Mouse (Mus musculus) C2C12 (cell line): ENCODE measurements around the gene Btc. TPM values are rescaled to one million over a fixed set of nuclear protein-coding genes. Genes with fewer than 3 reads are reported as not detected.

Source experiments
- H3K27me3 ChIP-seq: one replicate; pipeline ENCODE4 v1.6.1; 2011; ENCODE audit not compliant: control insufficient read depth, insufficient read depth, insufficient read length
- H3K36me3 ChIP-seq: one replicate; pipeline ENCODE4 v1.6.1; 2011; ENCODE audit not compliant: control insufficient read depth, insufficient read depth
- H3K4me3 ChIP-seq: one replicate; pipeline ENCODE4 v1.5.1; 2011; ENCODE audit warnings: mild to moderate bottlenecking, control low read depth; ENCODE audit not compliant: poor library complexity, insufficient read depth, severe bottlenecking
- H3K79me2 ChIP-seq: one replicate; pipeline ENCODE4 v1.6.1; 2011; ENCODE audit not compliant: control insufficient read depth, insufficient read depth
- H3K79me3 ChIP-seq: one replicate; pipeline ENCODE4 v1.6.1; 2011; ENCODE audit warnings: low read depth, control low read depth
- H3ac ChIP-seq: one replicate; pipeline ENCODE3; 2011; ENCODE audit warnings: low read depth; ENCODE audit not compliant: control insufficient read depth, insufficient read length
- CEBPB ChIP-seq: IDR thresholded peaks from one replicate; pipeline ENCODE4 v1.6.1; 2011; ENCODE audit warnings: low read depth, mild to moderate bottlenecking, control low read depth, moderate library complexity
- CTCF ChIP-seq: IDR thresholded peaks from one replicate; pipeline ENCODE4 v1.5.1; 2011; ENCODE audit not compliant: control insufficient read depth, insufficient read depth, insufficient read length
- FOSL1 ChIP-seq: IDR thresholded peaks from one replicate; pipeline ENCODE4 v1.8.0; 2011; ENCODE audit warnings: mild to moderate bottlenecking, low read length; ENCODE audit not compliant: poor library complexity, insufficient read depth, severe bottlenecking
- MAX ChIP-seq: IDR thresholded peaks from one replicate; pipeline ENCODE4 v1.6.1; 2011; ENCODE audit warnings: mild to moderate bottlenecking, control low read depth
- MYOD1 ChIP-seq: IDR thresholded peaks from one replicate; pipeline ENCODE4 v1.6.1; 2011; ENCODE audit warnings: low read depth; ENCODE audit not compliant: control insufficient read depth, insufficient read length
- MYOG ChIP-seq: IDR thresholded peaks from one replicate; pipeline ENCODE4 v1.6.1; 2011; ENCODE audit not compliant: control insufficient read depth, insufficient read length; ENCODE audit errors: extremely low read depth
- USF1 ChIP-seq: IDR thresholded peaks from one replicate; pipeline ENCODE4 v1.6.1; 2011; ENCODE audit warnings: low read depth, mild to moderate bottlenecking, control low read depth, moderate library complexity
- polyA plus RNA-seq: library from polyadenylated mRNA; unstranded; fragments of >200 nt; fragmentation: generic; extraction: Trizol; gene quantifications from one replicate; pipeline ENCODE4 v1.2.1, GENCODE M21; 2012; ENCODE audit warnings: missing spikeins

The Btc gene
- polyA plus RNA-seq, 1 experiment: 1.5 TPM

GRCm38 (mm10) chr5:91341981-91342760 is 60.6 kb downstream of the Btc start:
- TF ChIP-seq MYOD1 (peak; percentile 70), FOSL1 (no peak), MAX (no peak), CTCF (no peak), CEBPB (no peak), USF1 (no peak), MYOG (no peak)
- Histone ChIP-seq H3K79me3 (no peaks in the 10 kb centered on the region), H3K27me3 (no peaks in the 10 kb centered on the region), H3ac (no peak overlapping the region), H3K4me3 (no peak overlapping the region), H3K36me3 (no peaks in the 10 kb centered on the region), H3K79me2 (no peaks in the 10 kb centered on the region)

- no peaks in the 10 kb centered on the region for H3K36me3 ChIP-seq
- no peak for TF ChIP-seq CEBPB
- TF ChIP-seq USF1: no peak
- TF ChIP-seq MYOD1: no peak
- no peak for TF ChIP-seq FOSL1
- no peak for TF ChIP-seq MAX
- no peak for TF ChIP-seq MYOG
- TF ChIP-seq CTCF: no peak
- no peak overlapping the region for H3ac ChIP-seq
- no peaks in the 10 kb centered on the region for H3K79me3 ChIP-seq
- H3K79me2 ChIP-seq: no peaks in the 10 kb centered on the region
- no peak overlapping the region for H3K4me3 ChIP-seq
- H3K27me3 ChIP-seq: no peaks in the 10 kb centered on the region
Observed at GRCm38 (mm10) chr5:91334227-91334626, 68.6 kb downstream of the Btc start.

GRCm38 (mm10) chr5:91332079-91332865 is 70.5 kb downstream of the Btc start:
- TF ChIP-seq CEBPB: no peak
- TF ChIP-seq MAX: no peak
- TF ChIP-seq CTCF: no peak
- TF ChIP-seq MYOG: no peak
- no peak for TF ChIP-seq USF1
- TF ChIP-seq FOSL1: no peak
- TF ChIP-seq MYOD1: no peak
- H3K27me3 ChIP-seq: no peaks in the 10 kb centered on the region
- H3K36me3 ChIP-seq: no peaks in the 10 kb centered on the region
- no peak overlapping the region for H3K4me3 ChIP-seq
- H3ac ChIP-seq: no peak overlapping the region
- no peaks in the 10 kb centered on the region for H3K79me2 ChIP-seq
- H3K79me3 ChIP-seq: no peaks in the 10 kb centered on the region

- H3K79me3 ChIP-seq: no peaks in the 10 kb centered on the region
- no peak overlapping the region for H3ac ChIP-seq
- no peaks in the 10 kb centered on the region for H3K27me3 ChIP-seq
- H3K79me2 ChIP-seq: no peaks in the 10 kb centered on the region
- no peak overlapping the region for H3K4me3 ChIP-seq
- TF ChIP-seq MYOG: no peak
- TF ChIP-seq MAX: no peak
- TF ChIP-seq USF1: no peak
- TF ChIP-seq CTCF: no peak
- TF ChIP-seq MYOD1: no peak
- TF ChIP-seq FOSL1: no peak
- H3K36me3 ChIP-seq: no peaks in the 10 kb centered on the region
Observed at GRCm38 (mm10) chr5:91321840-91322239, 81.0 kb downstream of the Btc start.

GRCm38 (mm10) chr5:91320348-91320747 is 82.4 kb downstream of the Btc start:
- no peaks in the 10 kb centered on the region for H3K79me2 ChIP-seq
- H3K4me3 ChIP-seq: no peak overlapping the region
- TF ChIP-seq MYOD1 (no peak), FOSL1 (peak; percentile 80), CTCF (no peak), MAX (peak; percentile 33)
- H3K36me3 ChIP-seq: no peaks in the 10 kb centered on the region
- H3ac ChIP-seq: no peak overlapping the region
- no peaks in the 10 kb centered on the region for H3K27me3 ChIP-seq
- H3K79me3 ChIP-seq: no peaks in the 10 kb centered on the region
